Mouse (Mus musculus) brain, embryonic 14.5 days (tissue): ENCODE measurements around the gene Uba1. TPM values are rescaled to one million over a fixed set of nuclear protein-coding genes. Genes with fewer than 3 reads are reported as not detected.
"Not testable (repeated sequence)": the region's sequence is repeated elsewhere in the genome, so short reads cannot be mapped to it uniquely, and the experiment has no call there.

Experiments
- DNase-seq: peaks from one replicate; pipeline ENCODE4 v3.0.0-alpha.2; 2011; ENCODE audit warnings: low read depth
- CTCF ChIP-seq: fragments of 200-500 bp; IDR thresholded peaks from 2 replicates; pipeline ENCODE4 v1.5.1; 2012; ENCODE audit warnings: inconsistent platforms, mild to moderate bottlenecking, moderate library complexity, borderline replicate concordance; ENCODE audit not compliant: insufficient read depth, insufficient read length; ENCODE audit errors: extremely low read depth
- POLR2A ChIP-seq: fragments of 200-500 bp; IDR thresholded peaks from 2 replicates; pipeline ENCODE4 v1.6.1; 2012; ENCODE audit warnings: mild to moderate bottlenecking, inconsistent platforms, borderline replicate concordance; ENCODE audit not compliant: poor library complexity, insufficient read depth, insufficient read length, severe bottlenecking; ENCODE audit errors: extremely low read depth
- polyA plus RNA-seq: library from polyadenylated mRNA; depleted of rRNA; stranded (reverse); fragments of >200 nt; gene quantifications from 2 replicates; pipeline ENCODE4 v1.2.3, GENCODE M21; 2012; rRNA removed

Uba1 gene
- polyA plus RNA-seq, 1 experiment = 611 TPM

GRCm38 (mm10) chrX:20663444-20663790 lies 5.3 kb downstream of the Uba1 start:
- DNase-seq = peak; percentile 44
- TF ChIP-seq CTCF = no peak
- no peak for TF ChIP-seq POLR2A

GRCm38 (mm10) chrX:20687519-20688067 lies 29.5 kb downstream of the Uba1 start, which contains the start of gene Cdk16:
Cdk16 (plus strand) TSS chrX:20687954.
- TF ChIP-seq CTCF = no peak
- peak; percentile 4; the same call in 1 of the 2 replicates for TF ChIP-seq POLR2A

GRCm38 (mm10) chrX:20688068-20688547 lies 30.0 kb downstream of the Uba1 start:
- peak; percentile 95 for DNase-seq
- TF ChIP-seq POLR2A = peak; percentile 76
- TF ChIP-seq CTCF = no peak

More at GRCm38 (mm10) chrX:20687519-20688067, 29.5 kb downstream of the Uba1 start, which contains the start of gene Cdk16:
- peak; percentile 97 for DNase-seq

GRCm38 (mm10) chrX:20688615-20689014 lies 30.5 kb downstream of the Uba1 start:
- TF ChIP-seq POLR2A = no peak
- DNase-seq = peak; percentile 75

GRCm38 (mm10) chrX:20691566-20691965 lies 33.4 kb downstream of the Uba1 start:
- TF ChIP-seq POLR2A (no peak), CTCF (no peak)
- no peak for DNase-seq

GRCm38 (mm10) chrX:20692616-20693015 lies 34.5 kb downstream of the Uba1 start:
- no peak for DNase-seq
- no peak for TF ChIP-seq POLR2A

GRCm38 (mm10) chrX:20695842-20696241 lies 37.7 kb downstream of the Uba1 start:
- no peak for TF ChIP-seq POLR2A
- TF ChIP-seq CTCF = no peak
- no peak for DNase-seq

GRCm38 (mm10) chrX:20703741-20704290 lies 45.7 kb downstream of the Uba1 start, which contains the start of gene Usp11:
Usp11 (plus strand) TSS chrX:20703906.
- DNase-seq = peak; percentile 91
- TF ChIP-seq CTCF = no peak
- TF ChIP-seq POLR2A = peak; percentile 43; the same call in 1 of the 2 replicates

GRCm38 (mm10) chrX:20704295-20705082 lies 46.4 kb downstream of the Uba1 start:
- peak; percentile 94 for DNase-seq
- TF ChIP-seq POLR2A (no peak), CTCF (no peak)

- no peak for DNase-seq
- no peak for TF ChIP-seq CTCF
- no peak for TF ChIP-seq POLR2A
Measured at GRCm38 (mm10) chrX:20705083-20705402, 46.9 kb downstream of the Uba1 start.

GRCm38 (mm10) chrX:20728681-20729080 lies 70.6 kb downstream of the Uba1 start:
- DNase-seq = no peak
- no peak for TF ChIP-seq POLR2A
- TF ChIP-seq CTCF = no peak

GRCm38 (mm10) chrX:20730048-20730447 lies 71.9 kb downstream of the Uba1 start:
- not testable (repeated sequence) for DNase-seq

Other genes starting within 250 kb of the Uba1 start
- gene Jade3, start 232.6 kb upstream of the Uba1 start, polyA plus RNA-seq = 9.5 and 10.3 TPM in 2 replicates
- 0.22 and 0.24 TPM in 2 replicates for gene Rgn, start 108.5 kb upstream of the Uba1 start, polyA plus RNA-seq
- gene Rbm10, start 40.8 kb upstream of the Uba1 start, polyA plus RNA-seq = 83.1 and 91.0 TPM in 2 replicates
- gene Ndufb11, start 40.7 kb upstream of the Uba1 start, polyA plus RNA-seq = 131 and 148 TPM in 2 replicates
- gene Cdk16, start 29.6 kb downstream of the Uba1 start, polyA plus RNA-seq = 251 and 271 TPM in 2 replicates
- 110 and 114 TPM in 2 replicates for gene Usp11, start 45.6 kb downstream of the Uba1 start, polyA plus RNA-seq
- gene Araf, start 139.5 kb downstream of the Uba1 start, polyA plus RNA-seq = 229 and 263 TPM in 2 replicates
- gene Timp1, start 211.8 kb downstream of the Uba1 start, polyA plus RNA-seq = 3.9 and 5.9 TPM in 2 replicates